Mouse (Mus musculus): ENCODE measurements around the gene Olfr1109.

Olfr1109 gene

DNA sequence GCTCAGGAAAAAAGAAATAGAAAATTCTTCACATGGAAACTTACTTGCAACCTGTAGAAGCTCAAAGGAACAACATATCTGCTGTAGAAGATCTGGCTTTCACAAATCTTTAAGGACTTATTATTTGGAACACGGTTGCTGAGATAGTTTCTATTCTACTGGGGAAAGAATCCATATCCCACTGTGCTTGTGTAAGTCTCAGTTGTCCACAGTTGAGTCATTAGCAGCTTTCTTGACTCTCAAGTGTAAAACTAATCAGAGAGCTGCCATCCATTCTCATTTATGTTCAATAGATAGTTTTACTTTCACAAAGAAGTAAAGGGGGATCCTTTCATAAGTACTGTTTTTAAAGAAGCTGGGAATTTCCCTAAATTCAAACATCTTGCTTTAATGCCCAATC is at the start of gene Olfr1109:
Olfr1109 (minus strand) TSS at position 101 of the 400 bp plus-strand sequence.
- DNase-seq: no peak

GRCm38 (mm10) chr2:87140200-87140599 is 44.4 kb upstream of the Olfr1109 start, which contains the start of gene Olfr1110:
Olfr1110 (minus strand) TSS chr2:87140300.
- no peak for DNase-seq

GRCm38 (mm10) chr2:87114467-87114866 is 18.7 kb upstream of the Olfr1109 start, which contains the start of gene Olfr259:
Olfr259 (minus strand) TSS chr2:87114567.
- no peak for DNase-seq

DNA sequence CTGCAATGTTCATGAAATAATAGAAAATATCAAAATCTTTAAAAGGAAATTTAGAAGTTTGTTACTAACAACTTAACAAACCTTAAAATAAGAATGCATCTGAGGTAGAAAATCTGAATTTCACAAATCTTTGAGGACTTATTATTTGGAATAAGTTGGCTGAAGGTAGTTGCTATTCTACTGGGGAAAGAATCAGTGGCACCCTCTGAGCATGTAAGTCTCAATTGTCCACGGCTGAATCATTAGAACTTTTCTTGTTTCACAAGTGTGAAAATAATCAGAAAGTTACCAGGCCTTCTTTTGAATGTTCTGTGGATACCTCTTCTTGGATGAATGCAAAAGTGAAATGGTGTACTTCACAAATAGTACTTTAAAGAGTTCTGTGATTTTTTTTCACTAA is 20.1 kb downstream of the Olfr1109 start, which contains the start of gene Olfr1107:
Olfr1107 (minus strand) TSS at position 101 of the 400 bp plus-strand sequence.
- DNase-seq: no peak

- DNase-seq: no peak
Measured at GRCm38 (mm10) chr2:87052173-87052572, 43.6 kb downstream of the Olfr1109 start, which contains the start of gene Olfr1106. Olfr1106 (minus strand) TSS chr2:87052273.
